Mouse (Mus musculus) c-Kit-positive CD71-positive TER-119-negative erythroid progenitor cells, embryonic 14.5 days (primary cell): ENCODE results near the gene Prg2.

Experiments
- DNase-seq: peaks from one replicate; pipeline ENCODE4 v3.0.0-alpha.2; 2013; ENCODE audit warnings: low read depth

Prg2 gene

GRCm38 (mm10) chr2:84980188-84980587 lies at the start of gene Prg2:
Gene Prg2 (plus strand): TSS chr2:84980461.
- no peak for DNase-seq

- DNase-seq, result no peak
Observed at GRCm38 (mm10) chr2:84933992-84934648, 46.1 kb upstream of the Prg2 start.

GRCm38 (mm10) chr2:84934649-84935007 lies 45.6 kb upstream of the Prg2 start:
- no peak for DNase-seq

GRCm38 (mm10) chr2:84935065-84935464 lies 45.2 kb upstream of the Prg2 start:
- no peak for DNase-seq

GRCm38 (mm10) chr2:84936474-84937429 lies 43.5 kb upstream of the Prg2 start, which contains the start of gene Slc43a3:
Gene Slc43a3 (plus strand): TSS chr2:84936579.
- DNase-seq, result peak; percentile 70

GRCm38 (mm10) chr2:84937491-84938150 lies 42.6 kb upstream of the Prg2 start:
- DNase-seq, result no peak

- DNase-seq, result peak; percentile 95
Observed at GRCm38 (mm10) chr2:84938249-84938946, 41.9 kb upstream of the Prg2 start.

GRCm38 (mm10) chr2:84939306-84939705 lies 41.0 kb upstream of the Prg2 start:
- no peak for DNase-seq

- DNase-seq, result peak; percentile 29
Observed at GRCm38 (mm10) chr2:84939711-84940110, 40.5 kb upstream of the Prg2 start.

- DNase-seq, result no peak
Observed at GRCm38 (mm10) chr2:84941332-84941731, 38.9 kb upstream of the Prg2 start.

- DNase-seq, result no peak
Observed at GRCm38 (mm10) chr2:84941795-84942194, 38.5 kb upstream of the Prg2 start.

GRCm38 (mm10) chr2:84947154-84947771 lies 33.0 kb upstream of the Prg2 start:
- DNase-seq, result no peak

GRCm38 (mm10) chr2:84948252-84948651 lies 32.0 kb upstream of the Prg2 start:
- DNase-seq, result no peak

- no peak for DNase-seq
Observed at GRCm38 (mm10) chr2:84948721-84949120, 31.5 kb upstream of the Prg2 start.

GRCm38 (mm10) chr2:84951027-84951426 lies 29.2 kb upstream of the Prg2 start:
- DNase-seq, result no peak

- DNase-seq, result no peak
Observed at GRCm38 (mm10) chr2:84952251-84952650, 28.0 kb upstream of the Prg2 start.

GRCm38 (mm10) chr2:84952693-84953092 lies 27.6 kb upstream of the Prg2 start:
- no peak for DNase-seq

GRCm38 (mm10) chr2:84955435-84955834 lies 24.8 kb upstream of the Prg2 start:
- no peak for DNase-seq

GRCm38 (mm10) chr2:84956274-84956673 lies 24.0 kb upstream of the Prg2 start:
- no peak for DNase-seq

GRCm38 (mm10) chr2:84958588-84959264 lies 21.5 kb upstream of the Prg2 start:
- no peak for DNase-seq

GRCm38 (mm10) chr2:84961300-84961699 lies 19.0 kb upstream of the Prg2 start:
- no peak for DNase-seq
